Mouse (Mus musculus): ENCODE data around the gene Pcgf5.

Gene Pcgf5

GRCm38 (mm10) chr19:36495555-36495954 lies 147.4 kb downstream of the Pcgf5 start:
- DNase-seq (ENCODE audit: low spot score) = no peak

GRCm38 (mm10) chr19:36496532-36496931 lies 148.4 kb downstream of the Pcgf5 start:
- no peak for DNase-seq (ENCODE audit: low spot score)

- DNase-seq (ENCODE audit: low spot score) = no peak
Measured at GRCm38 (mm10) chr19:36497067-36497466, 149.0 kb downstream of the Pcgf5 start.

GRCm38 (mm10) chr19:36497744-36498143 lies 149.6 kb downstream of the Pcgf5 start:
- DNase-seq (ENCODE audit: low spot score) = no peak

GRCm38 (mm10) chr19:36504716-36505115 lies 156.6 kb downstream of the Pcgf5 start:
- DNase-seq (ENCODE audit: low spot score) = no peak
